Mouse (Mus musculus): ENCODE results near the gene a.
"Not testable (repeated sequence)": the region's sequence is repeated elsewhere in the genome, so short reads cannot be mapped to it uniquely, and the experiment has no call there.

a gene

GRCm38 (mm10) chr2:154925411-154926031 is 134.3 kb downstream of the a start:
- DNase-seq (ENCODE audit: low spot score), result no peak

GRCm38 (mm10) chr2:154926843-154927242 is 135.6 kb downstream of the a start:
- DNase-seq (ENCODE audit: low spot score), result no peak

- DNase-seq (ENCODE audit: low spot score), result no peak
These were observed 137.1 kb downstream of the a start for GRCm38 (mm10) chr2:154928298-154928697.

GRCm38 (mm10) chr2:154933884-154934283 is 142.7 kb downstream of the a start:
- DNase-seq (ENCODE audit: low spot score), result no peak

GRCm38 (mm10) chr2:154936106-154936505 is 144.9 kb downstream of the a start:
- DNase-seq (ENCODE audit: low spot score), result no peak

GRCm38 (mm10) chr2:154936536-154937155 is 145.4 kb downstream of the a start:
- DNase-seq (ENCODE audit: low spot score), result no peak

- no peak for DNase-seq (ENCODE audit: low spot score)
These were observed 146.6 kb downstream of the a start for GRCm38 (mm10) chr2:154937547-154938390.

GRCm38 (mm10) chr2:154941952-154942351 is 150.8 kb downstream of the a start:
- no peak for DNase-seq (ENCODE audit: low spot score)

GRCm38 (mm10) chr2:154942546-154942945 is 151.3 kb downstream of the a start:
- DNase-seq (ENCODE audit: low spot score), result no peak

GRCm38 (mm10) chr2:154943101-154943500 is 151.9 kb downstream of the a start:
- DNase-seq (ENCODE audit: low spot score), result peak; percentile 69

GRCm38 (mm10) chr2:154946921-154947320 is 155.7 kb downstream of the a start:
- no peak for DNase-seq (ENCODE audit: low spot score)

GRCm38 (mm10) chr2:154949352-154949751 is 158.2 kb downstream of the a start:
- no peak for DNase-seq (ENCODE audit: low spot score)

- DNase-seq (ENCODE audit: low spot score), result no peak
These were observed 158.7 kb downstream of the a start for GRCm38 (mm10) chr2:154949877-154950276.

- no peak for DNase-seq (ENCODE audit: low spot score)
These were observed 159.4 kb downstream of the a start for GRCm38 (mm10) chr2:154950601-154951000.

- no peak for DNase-seq (ENCODE audit: low spot score)
These were observed 168.3 kb downstream of the a start for GRCm38 (mm10) chr2:154959486-154959885.

GRCm38 (mm10) chr2:154959909-154960308 is 168.7 kb downstream of the a start:
- no peak for DNase-seq (ENCODE audit: low spot score)

GRCm38 (mm10) chr2:154963176-154963575 is 172.0 kb downstream of the a start:
- no peak for DNase-seq (ENCODE audit: low spot score)

GRCm38 (mm10) chr2:154969740-154970397 is 178.7 kb downstream of the a start:
- not testable (repeated sequence) for DNase-seq (ENCODE audit: low spot score)

- DNase-seq (ENCODE audit: low spot score), result no peak
These were observed 180.9 kb downstream of the a start for GRCm38 (mm10) chr2:154971919-154972692.

GRCm38 (mm10) chr2:154972981-154973380 is 181.8 kb downstream of the a start:
- no peak for DNase-seq (ENCODE audit: low spot score)

GRCm38 (mm10) chr2:154986609-154987008 is 195.4 kb downstream of the a start:
- DNase-seq (ENCODE audit: low spot score), result no peak

- DNase-seq (ENCODE audit: low spot score), result no peak
These were observed 200.2 kb downstream of the a start for GRCm38 (mm10) chr2:154991411-154991810.

Measured in testis, postnatal 14 days (tissue).